Mouse (Mus musculus) kidney, adult 2 months (tissue): Measurements from ENCODE around the gene Arpc1b.

Source experiments
- CTCF ChIP-seq: fragments of 200-500 bp; conservative IDR thresholded peaks from 2 replicates; pipeline ENCODE4 v1.5.1; 2011; ENCODE audit warnings: low read depth, mild to moderate bottlenecking, control low read depth, low read length, moderate library complexity, mixed read lengths; ENCODE audit not compliant: insufficient read depth, insufficient read length
- POLR2A ChIP-seq: fragments of 200-500 bp; IDR thresholded peaks from one replicate; pipeline ENCODE4 v1.6.1; 2011; ENCODE audit warnings: low read depth, low read length, control low read depth

GRCm38 (mm10) chr5:145104328-145104727, 9.7 kb upstream of the Arpc1b start:
- TF ChIP-seq POLR2A (no peak), CTCF (no peak)
